Mouse (Mus musculus): Measurements from ENCODE around the gene Ccnjl.

GRCm38 (mm10) chr11:43493815-43494409 is 34.7 kb upstream of the Ccnjl start:
- TF ChIP-seq GATA1 (IDR thresholded peaks at IDR 0.05; ENCODE audit: borderline replicate concordance, low read length), result no peak
- no peak for TF ChIP-seq FLI1 (IDR thresholded peaks at IDR 0.05; ENCODE audit: low read length)
